Mouse (Mus musculus) stomach, embryonic 14.5 days (tissue): ENCODE measurements around the gene Fer. TPM values are rescaled to one million over a fixed set of nuclear protein-coding genes. Genes with fewer than 3 reads are reported as not detected.

Source experiments
- ATAC-seq: fragments of 200-750 bp; cut with Nextera tagmentation; 2 replicates; pipeline ENCODE4 v1.8.0; 2017; ENCODE audit warnings: low read depth, moderate TSS enrichment; ENCODE audit not compliant: insufficient number of reproducible peaks, insufficient read depth, low FRiP score
- H3K27ac ChIP-seq: fragments of 300-500 bp; sonication (generic); 2 replicates; pipeline ENCODE4 v1.5.1; 2014; ENCODE audit warnings: mild to moderate bottlenecking, low read length, moderate library complexity, mixed read lengths
- H3K27me3 ChIP-seq: fragments of 300-500 bp; sonication (generic); 2 replicates; pipeline ENCODE4 v1.6.1; 2014; ENCODE audit warnings: low read length, control low read depth, mixed read lengths; ENCODE audit not compliant: control insufficient read depth, insufficient read depth
- H3K36me3 ChIP-seq: fragments of 300-500 bp; sonication (generic); 2 replicates; pipeline ENCODE4 v1.6.1; 2014; ENCODE audit warnings: mild to moderate bottlenecking, control low read depth, low read length, moderate library complexity, mixed read lengths; ENCODE audit not compliant: control insufficient read depth, insufficient read depth
- H3K4me1 ChIP-seq: fragments of 300-500 bp; sonication (generic); 2 replicates; pipeline ENCODE4 v1.6.1; 2014; ENCODE audit warnings: low read length, control low read depth, mixed read lengths; ENCODE audit not compliant: control insufficient read depth, insufficient read depth
- H3K4me2 ChIP-seq: fragments of 300-500 bp; sonication (generic); replicated peaks from 2 replicates; pipeline ENCODE4 v1.6.1; 2014; ENCODE audit warnings: low read depth, low read length, control low read depth
- H3K4me3 ChIP-seq: fragments of 300-500 bp; sonication (generic); 2 replicates; pipeline ENCODE4 v1.5.1; 2014; ENCODE audit warnings: low read depth, low read length, control low read depth
- H3K9ac ChIP-seq: fragments of 300-500 bp; sonication (generic); replicated peaks from 2 replicates; pipeline ENCODE4 v1.6.1; 2014; ENCODE audit warnings: low read depth, mild to moderate bottlenecking, control low read depth, low read length, moderate library complexity, mixed read lengths
- H3K9me3 ChIP-seq: fragments of 300-500 bp; sonication (generic); 2 replicates; pipeline ENCODE4 v1.6.1; 2016; ENCODE audit warnings: low read depth, low read length, control low read depth; ENCODE audit not compliant: control insufficient read depth
- WGBS: fragments of 180-500 bp; shearing (Covaris S2); extraction: QIAGEN DNeasy Blood & Tissue Kit; methylation state at CpG from one replicate; pipeline ENCODE4 v1.1.7; 2014; 5-methylcytosine and 5-hydroxymethylcytosine counted together
- polyA plus RNA-seq: library from polyadenylated mRNA; unstranded; fragments of >200 nt; fragmentation: Nextera tagmentation; extraction: Ambion mirVana; gene quantifications from 2 replicates; pipeline ENCODE4 v1.2.1, GENCODE M21; 2014

Fer gene
- polyA plus RNA-seq, 1 experiment from 2014 or later: 34.3 TPM

DNA sequence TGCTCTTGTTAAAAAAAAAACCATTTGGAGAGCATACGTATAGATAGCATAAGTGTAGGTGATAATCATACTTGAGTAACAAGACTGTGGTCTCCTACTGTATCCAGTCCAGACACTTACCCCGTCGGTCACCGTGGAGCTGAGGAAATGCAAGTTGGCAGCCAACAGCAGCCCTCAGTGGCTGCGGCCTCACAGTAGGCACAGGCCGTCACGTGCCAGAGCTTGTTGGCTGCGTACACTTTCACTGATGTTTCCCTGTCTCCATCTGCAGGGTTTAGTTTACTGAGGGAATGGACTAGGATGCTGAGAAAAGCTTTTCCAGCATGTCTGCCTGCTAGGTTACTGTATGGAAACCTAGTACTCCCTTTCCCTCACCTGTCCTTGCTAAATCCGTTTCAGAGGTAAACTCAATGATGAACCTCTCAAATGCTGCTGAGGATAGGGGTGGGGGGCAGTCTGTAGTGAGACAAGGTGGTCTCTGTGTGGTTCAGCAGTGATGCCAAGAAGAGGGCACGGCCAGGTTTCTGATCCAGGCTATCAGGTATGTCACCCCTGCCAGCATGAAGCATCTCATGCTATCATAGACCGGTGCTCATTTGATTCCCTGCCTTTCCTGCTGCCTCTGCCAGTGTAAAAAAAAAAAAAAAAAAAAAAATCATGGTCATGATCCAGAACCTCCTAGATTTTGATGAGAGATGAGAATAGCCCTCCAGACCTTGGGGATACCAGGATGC lies 224.2 kb downstream of the Fer start:
- H3K4me3 ChIP-seq: no peak overlapping the region
- no peak overlapping the region for H3K27ac ChIP-seq
- no peak overlapping the region for H3K4me2 ChIP-seq
- no peak overlapping the region for H3K9ac ChIP-seq
- ATAC-seq: no peak
- no peaks in the 10 kb centered on the region for H3K36me3 ChIP-seq
- no peaks in the 10 kb centered on the region for H3K9me3 ChIP-seq
- 91% methylated on average over 11 of the region's 11 CpGs for WGBS
- H3K27me3 ChIP-seq: no peaks in the 10 kb centered on the region
- no peaks in the 10 kb centered on the region for H3K4me1 ChIP-seq

DNA sequence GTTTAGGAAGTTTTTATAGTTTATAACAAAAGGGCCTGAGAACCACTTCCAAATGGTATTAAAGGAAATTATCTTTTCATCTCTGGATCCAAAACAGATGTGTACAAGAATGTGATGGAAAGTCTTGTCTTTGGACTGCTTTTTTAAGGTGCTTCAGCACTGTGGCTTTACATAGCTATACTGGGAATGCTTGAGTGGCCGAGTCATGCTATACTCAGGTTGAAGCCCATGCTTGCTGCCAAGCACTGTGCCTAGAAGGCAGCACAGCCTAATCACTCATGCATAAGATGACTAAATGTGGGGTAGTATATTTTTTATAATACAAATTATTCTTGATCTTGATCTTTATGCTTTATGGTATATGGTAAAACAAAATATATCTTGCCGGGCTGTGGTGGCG lies 225.0 kb downstream of the Fer start:
- Histone ChIP-seq H3K27me3 (no peaks in the 10 kb centered on the region), H3K4me3 (no peak overlapping the region)
- WGBS: 89% methylated on average over 3 of the region's 3 CpGs

DNA sequence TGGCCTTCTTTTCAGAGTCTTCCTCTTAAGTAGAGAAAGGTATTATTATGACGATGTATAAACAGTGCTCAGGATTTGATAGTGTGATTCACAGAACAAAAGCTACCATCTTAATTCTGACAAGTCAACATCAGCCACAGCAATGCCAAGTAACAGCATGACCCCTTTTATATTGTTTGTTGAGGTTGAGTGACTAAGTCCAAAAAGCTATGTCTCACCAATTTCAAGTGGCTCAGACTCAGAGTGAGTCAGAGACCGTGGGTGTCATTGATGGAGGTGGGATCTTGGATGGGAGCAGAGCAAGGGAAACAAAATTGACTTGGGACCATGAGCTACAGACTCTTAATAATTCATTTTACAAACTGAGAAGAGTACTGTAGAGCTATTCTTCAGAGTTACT lies 230.9 kb downstream of the Fer start:
- no peak overlapping the region for H3K4me3 ChIP-seq
- H3K27me3 ChIP-seq: no peaks in the 10 kb centered on the region
- no peak overlapping the region for H3K4me2 ChIP-seq
- 87% methylated on average over 2 of the region's 2 CpGs for WGBS
- H3K4me1 ChIP-seq: no peaks in the 10 kb centered on the region
- no peak overlapping the region for H3K9ac ChIP-seq
- H3K36me3 ChIP-seq: no peaks in the 10 kb centered on the region
- H3K9me3 ChIP-seq: no peaks in the 10 kb centered on the region
- ATAC-seq: no peak
- no peak overlapping the region for H3K27ac ChIP-seq

More for the DNA sequence above, 225.0 kb downstream of the Fer start:
- Histone ChIP-seq H3K4me2 (no peak overlapping the region), H3K9ac (no peak overlapping the region), H3K9me3 (no peaks in the 10 kb centered on the region), H3K4me1 (no peaks in the 10 kb centered on the region), H3K27ac (no peak overlapping the region), H3K36me3 (no peaks in the 10 kb centered on the region)
- no peak for ATAC-seq

DNA sequence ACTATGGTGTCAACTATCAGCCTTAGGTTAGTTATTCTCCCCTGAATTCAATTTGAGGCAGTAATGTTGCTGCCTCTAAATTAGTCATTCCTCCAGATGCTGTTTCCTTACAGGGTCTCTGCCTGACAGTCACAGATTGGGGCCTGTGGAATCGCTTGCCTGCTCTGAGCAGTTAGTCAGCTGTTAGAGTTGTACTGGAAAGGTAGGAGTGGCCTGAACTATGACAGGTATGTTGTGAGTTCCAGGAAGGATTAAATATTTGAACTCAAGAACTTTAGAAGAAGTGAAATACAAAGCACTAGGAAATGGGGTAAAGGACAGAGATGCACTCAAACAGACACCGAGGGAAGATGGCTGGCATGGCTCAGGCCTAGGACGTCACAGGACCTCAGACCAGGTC lies 233.9 kb downstream of the Fer start:
- Histone ChIP-seq H3K4me3 (no peak overlapping the region), H3K4me1 (0 out of 2 replicates have a peak, but pooled peaks cover 4% of the 10 kb centered on the region), H3K9me3 (no peaks in the 10 kb centered on the region), H3K27me3 (no peaks in the 10 kb centered on the region), H3K27ac (no peak overlapping the region), H3K9ac (no peak overlapping the region), H3K36me3 (no peaks in the 10 kb centered on the region), H3K4me2 (no peak overlapping the region)
- 76% methylated on average over 3 of the region's 3 CpGs for WGBS
- ATAC-seq: no peak

DNA sequence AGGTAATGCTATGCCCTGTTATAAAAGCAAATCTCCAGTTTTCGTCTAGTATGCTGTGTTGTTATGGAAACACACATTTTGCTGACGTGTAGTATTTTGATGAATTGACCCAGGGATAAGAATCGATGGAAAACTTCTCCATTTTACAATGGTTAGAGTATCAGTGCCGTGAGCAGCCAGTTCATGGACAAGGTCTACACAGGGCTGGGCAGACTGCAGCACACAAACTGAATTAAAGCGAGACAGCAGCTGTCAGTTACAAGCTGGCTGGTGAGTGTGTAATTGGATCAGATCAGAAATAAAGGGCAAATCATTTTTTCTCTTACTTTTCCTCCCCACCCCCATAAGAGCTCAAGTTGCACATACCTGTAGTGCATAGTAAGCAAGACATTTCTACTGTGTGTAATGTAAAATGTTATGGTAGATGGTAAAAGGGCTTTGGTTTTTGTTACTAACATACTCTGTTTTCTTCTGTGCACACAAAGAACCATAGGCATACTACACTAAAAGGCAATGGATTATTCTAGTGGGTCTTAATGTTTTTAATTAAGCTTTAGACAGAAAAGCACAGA lies 235.0 kb downstream of the Fer start:
- Histone ChIP-seq H3K4me3 (no peak overlapping the region), H3K27me3 (no peaks in the 10 kb centered on the region), H3K36me3 (no peaks in the 10 kb centered on the region), H3K4me1 (0 out of 2 replicates have a peak, but pooled peaks cover 4% of the 10 kb centered on the region), H3K27ac (no peak overlapping the region), H3K9me3 (no peaks in the 10 kb centered on the region), H3K4me2 (no peak overlapping the region), H3K9ac (no peak overlapping the region)
- WGBS: 66% methylated on average over 5 of the region's 5 CpGs
- ATAC-seq: no peak

DNA sequence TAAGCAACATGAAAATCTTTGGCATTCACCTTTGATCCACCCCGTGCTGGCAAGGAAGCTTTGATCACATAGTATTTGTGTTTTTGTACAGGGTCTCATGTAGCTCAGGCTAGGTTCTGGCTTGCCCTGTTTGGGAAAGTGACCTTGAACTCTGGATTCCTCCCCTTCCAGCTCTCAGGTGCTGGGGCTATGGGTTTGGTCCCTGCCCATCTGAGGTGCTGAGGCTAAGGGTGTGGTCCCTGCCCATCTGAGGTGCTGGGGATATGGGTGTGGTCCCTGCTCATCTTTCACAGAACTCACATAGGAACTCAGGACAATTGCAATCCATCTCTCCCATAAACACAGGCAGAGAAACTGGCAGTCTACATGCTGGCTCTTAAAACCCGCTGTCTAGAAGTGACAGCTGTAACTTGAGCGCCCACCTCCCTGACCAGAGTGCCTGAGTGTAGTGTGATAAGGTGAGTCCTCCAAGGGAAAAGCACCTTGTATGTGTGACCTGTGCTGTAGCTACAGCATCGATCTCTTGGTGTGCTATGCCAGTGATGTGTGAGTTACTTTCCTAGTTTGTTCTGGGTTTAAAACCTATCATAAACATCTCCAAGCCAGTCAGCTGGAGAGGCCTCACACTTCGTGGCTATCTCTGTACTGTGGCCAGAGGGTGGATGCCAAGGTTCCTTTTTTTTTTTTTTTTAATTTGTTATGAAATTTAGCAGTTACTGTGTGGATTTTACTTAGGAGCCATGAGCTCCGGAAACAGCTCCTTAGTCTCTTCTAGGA lies 236.7 kb downstream of the Fer start:
- Histone ChIP-seq H3K4me3 (no peak overlapping the region), H3K9ac (no peak overlapping the region), H3K27ac (no peak overlapping the region), H3K4me2 (no peak overlapping the region), H3K36me3 (no peaks in the 10 kb centered on the region), H3K27me3 (no peaks in the 10 kb centered on the region), H3K4me1 (0 out of 2 replicates have a peak, but pooled peaks cover 4% of the 10 kb centered on the region), H3K9me3 (no peaks in the 10 kb centered on the region)
- no peak for ATAC-seq
- 61% methylated on average over 6 of the region's 6 CpGs for WGBS

DNA sequence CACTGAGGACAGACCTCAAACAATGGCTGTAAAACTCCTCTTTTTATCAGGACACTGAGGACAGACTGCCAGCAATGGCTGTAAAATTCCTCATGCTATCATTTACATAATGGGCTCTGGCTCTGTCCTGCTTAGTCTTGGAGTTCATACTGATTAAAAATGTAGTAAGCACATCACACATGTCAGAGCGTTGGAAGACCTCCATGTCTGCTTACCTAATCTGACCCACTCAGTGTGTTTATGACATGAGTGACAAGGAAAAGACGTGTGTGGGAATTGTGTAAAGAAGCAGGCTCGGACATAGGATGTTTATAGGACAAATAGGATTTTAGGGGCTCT lies 237.3 kb downstream of the Fer start:
- Histone ChIP-seq H3K36me3 (no peaks in the 10 kb centered on the region), H3K4me2 (no peak overlapping the region), H3K4me3 (no peak overlapping the region), H3K27me3 (no peaks in the 10 kb centered on the region), H3K9me3 (no peaks in the 10 kb centered on the region), H3K27ac (no peak overlapping the region), H3K9ac (no peak overlapping the region), H3K4me1 (0 out of 2 replicates have a peak, but pooled peaks cover 4% of the 10 kb centered on the region)
- WGBS: 39% methylated on average over 3 of the region's 3 CpGs
- ATAC-seq: no peak

DNA sequence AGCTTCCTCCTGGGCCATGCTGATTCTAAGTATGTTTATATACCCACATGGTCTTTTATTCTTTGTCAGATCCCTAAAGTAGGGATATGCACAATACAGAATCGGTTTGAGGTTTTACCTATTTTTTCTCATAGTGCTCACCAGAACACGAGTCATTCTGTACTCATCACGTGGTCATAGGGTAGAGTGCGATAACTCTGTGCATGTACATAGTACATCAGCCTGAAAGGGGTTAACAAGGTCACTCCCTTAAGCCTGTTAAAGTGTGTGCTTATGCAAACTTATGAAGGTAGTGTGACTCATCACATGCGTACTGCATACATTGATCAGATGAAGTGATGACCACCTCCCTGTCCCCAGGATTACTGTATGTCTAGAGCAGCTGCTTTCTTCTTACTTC lies 245.9 kb downstream of the Fer start:
- ATAC-seq: no peak
- Histone ChIP-seq H3K27ac (no peak overlapping the region), H3K9ac (no peak overlapping the region), H3K4me3 (no peak overlapping the region), H3K9me3 (no peaks in the 10 kb centered on the region), H3K4me1 (no peaks in the 10 kb centered on the region), H3K36me3 (no peaks in the 10 kb centered on the region), H3K27me3 (no peaks in the 10 kb centered on the region), H3K4me2 (no peak overlapping the region)
- 85% methylated on average over 5 of the region's 5 CpGs for WGBS
